Mouse (Mus musculus) spleen, adult 2 months (tissue): ENCODE data around the gene Trappc2l.

Experiments
- CTCF ChIP-seq: fragments of 200-500 bp; IDR thresholded peaks from 2 replicates; pipeline ENCODE4 v1.5.1; 2011; ENCODE audit warnings: mild to moderate bottlenecking, inconsistent platforms; ENCODE audit not compliant: insufficient read depth, insufficient read length, insufficient replicate concordance; ENCODE audit errors: extremely low read depth
- POLR2A ChIP-seq: fragments of 200-500 bp; IDR thresholded peaks from 2 replicates; pipeline ENCODE4 v1.6.1; 2011; ENCODE audit warnings: low read depth, low read length, inconsistent platforms

DNA sequence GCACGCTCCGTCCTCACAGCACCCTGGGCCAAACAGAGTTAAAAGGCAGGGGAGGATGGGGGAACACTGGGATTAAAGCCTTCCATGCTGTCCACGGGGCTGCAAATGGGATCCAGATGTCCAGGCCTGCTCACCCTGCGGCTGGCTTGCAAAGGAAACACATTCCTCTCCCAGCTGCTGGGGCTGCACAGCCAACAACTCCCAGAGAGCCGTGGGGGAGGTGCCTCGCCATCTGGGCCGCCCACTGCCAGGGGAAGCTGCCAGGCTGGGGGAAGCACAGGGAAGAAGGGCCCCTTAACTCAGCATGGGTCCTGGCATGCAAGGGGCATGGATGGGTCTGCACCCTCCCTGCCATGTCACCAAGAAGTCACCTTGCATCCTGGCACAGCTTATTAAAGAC, 49.7 kb downstream of the Trappc2l start:
- TF ChIP-seq CTCF (no peak), POLR2A (no peak)
